In the genomic region with DNA sequence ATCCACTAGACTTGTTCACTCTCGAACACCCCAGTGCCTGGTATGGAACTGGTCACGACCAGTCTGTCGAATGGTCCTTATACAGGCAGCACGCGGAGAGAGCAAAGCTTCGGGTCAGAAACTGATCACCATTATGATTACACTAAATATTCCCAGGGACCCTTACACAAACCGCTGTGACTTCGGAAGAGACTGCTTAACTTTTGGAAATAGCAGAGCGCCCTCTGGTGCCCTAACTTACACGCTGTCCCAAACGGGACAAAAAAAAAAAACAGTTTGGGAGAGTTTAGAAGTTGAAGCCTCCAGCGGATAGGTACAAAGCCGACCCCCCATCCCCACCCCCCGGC, we compare ENCODE assay signal across 8 mouse cellular contexts. TPM values are rescaled to one million over a fixed set of nuclear protein-coding genes. Genes with fewer than 3 reads are reported as not detected.
DNase-seq lines count a peak whose midpoint lies in the region; ATAC-seq and TF ChIP-seq lines count a peak whose summit lies in the region.

No protein-coding gene starts in this region.

- 15% methylated on average over 14 of the region's 14 CpGs for WGBS in thymus, adult 2 months
- 6% methylated on average over 14 of the region's 14 CpGs for WGBS in intestine, postnatal 0 days
- 9% methylated on average over 14 of the region's 14 CpGs for WGBS in liver, embryonic 12.5 days (ENCODE audit: insufficient replicate concordance)

- no peak overlapping the region for H3K9ac ChIP-seq in intestine, postnatal 0 days (ENCODE audit: low read depth, low read length)
- H3K9ac ChIP-seq in liver, embryonic 12.5 days: peak overlapping the region; percentile 31; the same call in 1 of the 2 replicates

- TF ChIP-seq POLR2A in thymus, adult 2 months (IDR thresholded peaks at IDR 0.05; ENCODE audit: control insufficient read depth, extremely low read depth, insufficient read depth, low read length, poor library complexity): no peak

- H3K27me3 ChIP-seq in thymus, adult 2 months (ENCODE audit: control insufficient read depth, insufficient read depth, low read length): no peaks in the 10 kb centered on the region
- H3K27me3 ChIP-seq in intestine, postnatal 0 days (replicated peaks; ENCODE audit: control insufficient read depth, insufficient read depth, low read length): peaks cover 10% of the 10 kb centered on the region; the same call in 1 of the 2 replicates
- H3K27me3 ChIP-seq in liver, embryonic 12.5 days (replicated peaks): peaks cover 18% of the 10 kb centered on the region

- H3K4me3 ChIP-seq in thymus, adult 2 months (ENCODE audit: control insufficient read depth, insufficient read depth, low read length): no peak overlapping the region
- peak overlapping the region; percentile 25 for H3K4me3 ChIP-seq in intestine, postnatal 0 days (ENCODE audit: low read depth, low read length)
- peak overlapping the region; percentile 16; the same call in 1 of the 2 replicates for H3K4me3 ChIP-seq in liver, embryonic 12.5 days

- H3K36me3 ChIP-seq in thymus, adult 2 months (ENCODE audit: control insufficient read depth, insufficient read depth, low read length): no peaks in the 10 kb centered on the region
- peaks cover 16% of the 10 kb centered on the region; the same call in 1 of the 2 replicates for H3K36me3 ChIP-seq in intestine, postnatal 0 days (ENCODE audit: control insufficient read depth, insufficient read depth)
- peaks cover 7% of the 10 kb centered on the region; the same call in 1 of the 2 replicates for H3K36me3 ChIP-seq in liver, embryonic 12.5 days

- no peak for TF ChIP-seq CTCF in thymus, adult 2 months (IDR thresholded peaks at IDR 0.05; ENCODE audit: borderline replicate concordance, control insufficient read depth, extremely low read depth, insufficient read depth, low read length, poor library complexity)
- peak; percentile 72 for TF ChIP-seq CTCF in intestine, postnatal 0 days (IDR thresholded peaks at IDR 0.05; ENCODE audit: low read depth)

- peak; percentile 66 for DNase-seq in thymus, adult 2 months
- no peak for DNase-seq in thymus, adult 18-20 months
- DNase-seq in cerebellum, postnatal 10 days: peak; percentile 81 to 84
- DNase-seq in gastrocnemius, postnatal 14 days: peak; percentile 68
- DNase-seq in neural tube, embryonic 10.5 days (ENCODE audit: extremely low spot score, low spot score): peak; percentile 69
- peak; percentile 56 to 64 for DNase-seq in thymus, postnatal 36 days

- peak overlapping the region; percentile 51 for H3K4me2 ChIP-seq in intestine, postnatal 0 days (replicated peaks; ENCODE audit: low read depth)
- H3K4me2 ChIP-seq in liver, embryonic 12.5 days: peak overlapping the region; percentile 53

- ATAC-seq in intestine, postnatal 0 days: no peak
- ATAC-seq in liver, embryonic 12.5 days: no peak

- intact Hi-C loops in gastrocnemius, postnatal 14 days (cut with DNase I; ENCODE audit: low total_unique reads): loop anchor here (10.0 kb wide), 1 partner anchor 215 kb away; no protein-coding TSS in a partner anchor

- H3K9me3 ChIP-seq in intestine, postnatal 0 days (ENCODE audit: control insufficient read depth): no peaks in the 10 kb centered on the region
- no peaks in the 10 kb centered on the region for H3K9me3 ChIP-seq in liver, embryonic 12.5 days (replicated peaks)

- H3K4me1 ChIP-seq in thymus, adult 2 months (replicated peaks; ENCODE audit: control insufficient read depth, insufficient read depth, low read length): peaks cover 3% of the 10 kb centered on the region; the same call in 1 of the 2 replicates
- peaks cover 7% of the 10 kb centered on the region; the same call in 1 of the 2 replicates for H3K4me1 ChIP-seq in intestine, postnatal 0 days (replicated peaks; ENCODE audit: control insufficient read depth, insufficient read depth, low read length)
- peaks cover 70% of the 10 kb centered on the region for H3K4me1 ChIP-seq in liver, embryonic 12.5 days

- H3K27ac ChIP-seq in thymus, adult 2 months (ENCODE audit: control insufficient read depth, insufficient read depth, low read length): no peak overlapping the region
- H3K27ac ChIP-seq in intestine, postnatal 0 days (ENCODE audit: low read depth, low read length): no peak overlapping the region
- 0 out of 2 replicates have a peak overlapping the region, but pooled peaks have one; percentile 1 for H3K27ac ChIP-seq in liver, embryonic 12.5 days

RNA-seq across cellular contexts. Expression of gene Cavin1, which starts 11.2 kb away (rescaled TPM):
- polyA plus RNA-seq in thymus, adult 2 months (2012; rRNA removed): 18.9 and 22.4 TPM in 2 replicates
- total RNA-seq in gastrocnemius, postnatal 14 days (2021): 100 to 1,000 TPM; 226 to 256 TPM
- polyA plus RNA-seq in intestine, postnatal 0 days (2015; fragmentation: Nextera tagmentation; extraction: Ambion mirVana): 191 and 207 TPM in 2 replicates
- 28.9 and 30.0 TPM in 2 replicates for polyA plus RNA-seq in liver, embryonic 12.5 days (2016; fragmentation: Nextera tagmentation; extraction: Ambion mirVana)

RNA-seq across cellular contexts. Expression of gene Stat3, which starts 20.1 kb away (rescaled TPM):
- polyA plus RNA-seq in thymus, adult 2 months (2012; rRNA removed): 140 and 147 TPM in 2 replicates
- total RNA-seq in gastrocnemius, postnatal 14 days (2021): 10 to 100 TPM; 41.7 to 43.6 TPM
- polyA plus RNA-seq in intestine, postnatal 0 days (2015; fragmentation: Nextera tagmentation; extraction: Ambion mirVana): 61.2 and 68.6 TPM in 2 replicates
- 37.3 and 40.1 TPM in 2 replicates for polyA plus RNA-seq in liver, embryonic 12.5 days (2016; fragmentation: Nextera tagmentation; extraction: Ambion mirVana)

RNA-seq across cellular contexts. Expression of gene Atp6v0a1, which starts 49.8 kb away (rescaled TPM):
- 35.9 and 39.7 TPM in 2 replicates for polyA plus RNA-seq in thymus, adult 2 months (2012; rRNA removed)
- 10 to 100 TPM; 53.4 to 58.5 TPM for total RNA-seq in gastrocnemius, postnatal 14 days (2021)
- 62.1 and 67.2 TPM in 2 replicates for polyA plus RNA-seq in intestine, postnatal 0 days (2015; fragmentation: Nextera tagmentation; extraction: Ambion mirVana)
- polyA plus RNA-seq in liver, embryonic 12.5 days (2016; fragmentation: Nextera tagmentation; extraction: Ambion mirVana): 56.5 and 57.6 TPM in 2 replicates

Comparison
In these comparisons a context has a peak if more than half of its experiments do, and no peak if none do; other contexts are left out.
1. DNase-seq: peak in thymus, adult 2 months (single experiment), cerebellum, postnatal 10 days (2 of 2), gastrocnemius, postnatal 14 days (single experiment), neural tube, embryonic 10.5 days (single experiment) and thymus, postnatal 36 days (2 of 2); none in thymus, adult 18-20 months (0 of 2).